Mouse (Mus musculus) telencephalon, adult 2 months (tissue): ENCODE measurements at regions not wholly inside any gene's neighbourhood (a gene's known extent, or its start where the extent isn't known, plus 50 kb on each side); places are given as distances from the start of the nearest gene placed in this dataset.

ENCODE experiments used
- DNase-seq: peaks from one replicate; pipeline ENCODE4 v3.0.0-alpha.2; 2011; ENCODE audit warnings: low read depth, low spot score

DNA sequence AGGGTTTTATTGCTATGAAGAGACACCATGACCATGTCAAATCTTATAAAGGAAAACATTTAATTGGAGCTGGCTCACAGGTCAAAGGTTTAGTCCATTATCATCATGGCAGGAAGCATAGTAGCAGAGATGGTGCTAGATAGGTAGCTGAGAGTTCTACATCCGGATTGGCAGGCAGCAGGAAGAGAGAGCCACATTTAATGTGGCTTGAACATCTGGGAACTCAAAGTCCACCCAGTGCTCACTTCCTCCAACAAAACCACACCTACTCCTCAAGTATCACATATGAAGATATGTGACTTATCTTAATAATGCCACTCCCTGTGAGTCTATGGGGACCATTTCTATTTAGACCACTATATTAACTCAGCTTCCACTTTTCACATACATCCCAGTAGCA lies 93.2 kb upstream of the Fbxo33 start:
- no peak for DNase-seq

DNA sequence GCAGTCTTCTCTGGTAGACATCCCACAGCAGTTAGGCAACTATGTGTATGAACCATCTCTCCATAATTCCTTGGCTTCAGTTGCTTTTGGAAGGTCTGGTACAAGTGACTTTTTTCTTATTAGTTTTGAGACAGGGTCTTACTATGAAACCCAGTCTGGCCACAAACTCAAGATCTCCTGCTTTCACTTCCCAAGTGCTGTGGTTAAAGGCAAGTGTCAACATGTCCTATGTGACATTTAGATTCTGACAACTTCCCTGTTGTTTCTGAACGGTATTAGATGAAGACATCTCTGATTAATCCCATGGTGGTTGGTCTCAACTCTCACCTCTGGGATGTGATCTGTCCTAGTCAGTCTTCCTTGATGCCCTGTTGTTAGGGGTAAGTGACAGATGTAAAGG lies 88.4 kb upstream of the Fbxo33 start:
- DNase-seq = no peak

DNA sequence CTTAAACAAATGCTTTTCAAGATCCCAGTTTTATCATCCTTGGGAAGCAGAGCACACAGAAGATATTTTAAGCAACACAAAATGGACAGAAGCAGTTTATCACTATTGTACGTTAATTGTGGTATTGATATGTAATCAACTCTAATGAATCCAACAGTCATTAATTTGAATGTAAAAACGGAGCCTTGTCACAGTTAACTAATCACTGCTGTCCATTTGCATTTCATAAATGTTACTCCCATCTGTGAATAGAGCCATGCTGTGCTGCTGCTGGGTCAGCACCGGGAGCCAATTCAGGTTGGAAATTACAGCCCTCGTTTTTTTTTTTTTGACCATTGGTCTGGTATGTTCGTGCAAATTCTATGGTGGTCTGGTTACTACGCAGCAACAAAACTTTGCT lies 85.0 kb upstream of the Fbxo33 start:
- no peak for DNase-seq
